Mouse (Mus musculus): ENCODE results near the gene Spint3. TPM values are rescaled to one million over a fixed set of nuclear protein-coding genes. Genes with fewer than 3 reads are reported as not detected.

Spint3 gene
- polyA plus RNA-seq, 1 experiment from 2014 or later, result not detected

DNA sequence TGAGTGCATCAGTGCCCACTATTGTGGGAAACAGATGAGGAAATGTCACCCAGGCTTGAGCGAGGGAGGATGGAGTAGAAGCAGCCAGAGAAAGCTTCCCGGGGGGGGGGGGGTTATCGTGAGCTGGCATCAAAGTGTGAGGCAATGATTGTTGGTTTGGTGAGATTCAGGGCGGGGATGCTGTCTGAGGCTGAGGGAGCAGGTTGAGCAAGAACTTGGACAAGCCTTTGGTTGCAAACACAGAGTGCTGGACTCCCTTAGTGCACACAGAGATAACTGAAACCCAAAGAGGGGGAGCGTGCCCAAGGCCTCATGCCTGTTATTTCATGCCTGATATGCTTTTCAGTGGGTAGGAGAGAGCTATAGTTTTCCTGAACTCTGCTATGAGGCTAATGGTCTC lies 5.8 kb downstream of the Spint3 start:
- Histone ChIP-seq H3K9me3 (no peaks in the 10 kb centered on the region), H3K9ac (replicated peaks) (no peak overlapping the region), H3K4me2 (replicated peaks) (no peak overlapping the region), H3K4me1 (peaks cover 11% of the 10 kb centered on the region), H3K4me3 (no peak overlapping the region), H3K36me3 (no peaks in the 10 kb centered on the region), H3K27ac (replicated peaks) (no peak overlapping the region), H3K27me3 (peaks cover 24% of the 10 kb centered on the region)
- ATAC-seq (ENCODE audit: low FRiP score, low read depth), result no peak
- 88% methylated on average over 5 of the region's 5 CpGs for WGBS

DNA sequence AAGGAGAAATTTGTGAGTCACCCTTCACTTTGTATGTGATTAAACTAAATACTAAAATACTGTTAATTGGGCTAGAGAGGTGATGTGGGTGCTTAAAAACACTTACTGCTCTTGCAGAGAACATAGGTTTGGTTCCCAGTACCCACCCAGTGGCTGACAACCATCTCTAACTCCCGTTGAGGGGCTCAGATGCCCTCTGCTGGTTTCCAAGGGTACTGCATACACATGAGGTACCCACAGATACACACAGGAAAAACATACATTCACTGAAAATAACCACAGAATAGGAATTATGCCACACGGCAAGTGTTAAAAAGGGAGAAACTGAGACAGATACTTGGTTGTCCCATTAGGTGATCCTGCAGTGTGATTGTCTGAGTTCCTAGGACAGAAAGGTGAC lies 6.3 kb downstream of the Spint3 start:
- no peaks in the 10 kb centered on the region for H3K9me3 ChIP-seq
- no peak overlapping the region for H3K4me3 ChIP-seq
- peaks cover 29% of the 10 kb centered on the region for H3K27me3 ChIP-seq
- no peak for ATAC-seq (ENCODE audit: low FRiP score, low read depth)
- H3K27ac ChIP-seq (replicated peaks), result no peak overlapping the region
- no peak overlapping the region for H3K9ac ChIP-seq (replicated peaks)
- WGBS, result 83% methylated on average over 2 of the region's 2 CpGs
- H3K36me3 ChIP-seq, result no peaks in the 10 kb centered on the region
- no peak overlapping the region for H3K4me2 ChIP-seq (replicated peaks)
- H3K4me1 ChIP-seq, result peaks cover 15% of the 10 kb centered on the region

DNA sequence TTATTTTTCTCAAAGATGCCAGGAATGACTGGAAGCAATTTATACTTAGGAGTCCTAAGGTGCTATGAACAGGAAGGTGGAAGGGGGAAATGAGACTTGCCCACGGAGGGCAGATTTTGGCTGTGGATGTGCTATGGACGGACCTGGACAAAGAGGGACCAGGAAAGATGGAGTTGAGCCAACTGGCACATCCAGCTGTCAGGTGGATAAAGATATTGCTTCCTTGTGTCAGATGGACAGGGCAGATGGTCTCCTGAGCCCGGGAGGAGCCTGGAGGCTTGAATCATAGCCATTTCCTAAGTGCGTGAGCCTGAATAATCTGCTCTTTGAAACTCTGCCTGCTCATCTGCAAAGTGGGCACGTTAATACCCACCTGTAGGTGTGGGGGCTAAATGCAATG lies 8.9 kb downstream of the Spint3 start:
- Histone ChIP-seq H3K4me3 (no peak overlapping the region), H3K36me3 (no peaks in the 10 kb centered on the region), H3K27ac (replicated peaks) (no peak overlapping the region), H3K4me1 (peaks cover 15% of the 10 kb centered on the region), H3K9ac (replicated peaks) (no peak overlapping the region), H3K9me3 (no peaks in the 10 kb centered on the region), H3K4me2 (replicated peaks) (no peak overlapping the region), H3K27me3 (peaks cover 42% of the 10 kb centered on the region)
- ATAC-seq (ENCODE audit: low FRiP score, low read depth), result no peak
- 77% methylated on average over 5 of the region's 5 CpGs for WGBS

DNA sequence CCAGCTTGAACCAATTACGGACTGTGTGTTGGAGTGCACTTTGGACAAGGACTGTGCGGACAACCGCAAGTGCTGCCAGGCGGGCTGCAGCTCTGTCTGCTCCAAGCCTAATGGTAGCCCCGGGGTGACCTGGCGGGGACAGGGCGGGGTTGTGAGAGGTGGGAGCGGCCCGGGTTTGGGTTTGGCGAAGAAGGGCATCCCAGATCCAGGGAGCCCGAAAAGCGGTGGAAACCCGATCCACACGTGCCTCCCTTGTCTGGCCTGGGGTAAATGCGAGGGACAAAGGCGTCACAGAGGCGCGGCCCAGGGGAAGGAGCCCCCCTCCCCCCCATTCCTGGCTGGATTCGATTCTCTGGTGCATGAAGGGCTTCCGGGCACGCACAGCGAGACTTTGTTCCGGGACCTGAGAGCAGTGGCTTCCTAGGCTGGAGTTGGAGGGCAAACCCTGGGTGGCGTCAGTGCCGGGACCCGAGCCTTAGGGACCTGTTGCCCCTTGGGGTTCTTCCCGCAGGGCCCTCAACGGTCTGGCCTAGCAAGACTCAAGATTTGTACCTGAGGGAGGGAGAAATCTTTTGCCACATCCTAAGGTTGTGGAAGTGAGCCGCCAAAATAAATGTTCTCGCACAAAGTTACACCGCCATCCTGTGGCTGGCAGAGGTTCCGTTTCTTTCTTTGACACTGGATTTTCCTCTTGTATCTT lies 9.8 kb downstream of the Spint3 start:
- H3K9me3 ChIP-seq, result no peaks in the 10 kb centered on the region
- peak; percentile 75 for ATAC-seq (ENCODE audit: low FRiP score, low read depth)
- peaks cover 15% of the 10 kb centered on the region for H3K4me1 ChIP-seq
- no peaks in the 10 kb centered on the region for H3K36me3 ChIP-seq
- no peak overlapping the region for H3K27ac ChIP-seq (replicated peaks)
- H3K27me3 ChIP-seq, result peaks cover 42% of the 10 kb centered on the region
- peak overlapping the region; percentile 88 for H3K4me2 ChIP-seq (replicated peaks)
- H3K9ac ChIP-seq (replicated peaks), result peak overlapping the region; percentile 65
- under 1% methylated on average over 31 of the region's 32 CpGs for WGBS
- H3K4me3 ChIP-seq, result peak overlapping the region; percentile 44

DNA sequence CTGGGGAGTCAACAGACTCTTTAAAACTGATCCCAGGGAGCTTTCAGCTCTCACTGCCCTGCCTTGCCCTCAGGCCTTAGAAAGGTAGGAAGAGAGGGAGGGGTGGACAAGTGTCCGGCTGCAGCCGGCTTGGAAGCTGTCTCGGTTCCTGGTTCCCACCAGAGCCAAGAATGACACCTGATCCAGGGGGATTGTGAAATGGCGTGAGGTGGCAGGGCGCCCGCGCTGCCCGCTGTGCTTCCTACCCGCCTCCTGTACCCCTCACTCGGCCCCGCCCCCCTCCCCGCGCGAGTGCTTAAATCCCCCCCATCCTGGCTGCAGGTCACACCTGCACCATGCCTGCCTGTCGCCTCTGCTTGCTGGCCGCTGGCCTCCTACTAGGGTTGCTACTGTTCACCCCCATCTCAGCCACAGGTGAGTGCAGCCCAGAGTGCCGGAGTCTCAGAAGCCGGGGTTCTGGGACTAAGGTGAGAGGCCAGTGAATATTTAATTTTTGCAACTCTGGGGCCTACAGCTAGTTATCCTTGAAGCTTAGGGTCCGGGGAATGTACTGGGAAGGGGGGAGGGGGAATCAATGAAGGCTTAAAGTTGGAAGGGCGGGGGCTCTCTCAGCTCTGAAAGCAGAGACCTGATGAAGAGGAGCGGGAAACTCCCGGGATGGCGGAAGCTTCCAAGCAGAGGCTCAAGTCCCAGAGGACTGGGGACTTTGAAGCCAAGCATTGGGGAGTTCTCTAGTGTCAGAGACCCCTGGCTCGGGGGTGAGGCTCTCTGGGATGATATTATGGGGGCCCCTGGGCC lies 10.7 kb downstream of the Spint3 start, which contains the start of gene Wfdc2:
TSS of gene Wfdc2 (plus strand) at position 23 of the 798 bp plus-strand sequence.
- H3K4me2 ChIP-seq (replicated peaks), result peak within 1 kb of the TSS; percentile 88
- H3K9ac ChIP-seq (replicated peaks), result peak within 1 kb of the TSS; percentile 65
- H3K36me3 ChIP-seq, result no peaks in the 10 kb centered on the region
- no peak for ATAC-seq (ENCODE audit: low FRiP score, low read depth)
- H3K27me3 ChIP-seq, result peaks cover 42% of the 10 kb centered on the region
- 1% methylated on average over 24 of the region's 24 CpGs for WGBS
- H3K4me3 ChIP-seq, result peak within 1 kb of the TSS; percentile 44
- H3K9me3 ChIP-seq, result no peaks in the 10 kb centered on the region
- no peak within 1 kb of the TSS for H3K27ac ChIP-seq (replicated peaks)
- peaks cover 15% of the 10 kb centered on the region for H3K4me1 ChIP-seq

DNA sequence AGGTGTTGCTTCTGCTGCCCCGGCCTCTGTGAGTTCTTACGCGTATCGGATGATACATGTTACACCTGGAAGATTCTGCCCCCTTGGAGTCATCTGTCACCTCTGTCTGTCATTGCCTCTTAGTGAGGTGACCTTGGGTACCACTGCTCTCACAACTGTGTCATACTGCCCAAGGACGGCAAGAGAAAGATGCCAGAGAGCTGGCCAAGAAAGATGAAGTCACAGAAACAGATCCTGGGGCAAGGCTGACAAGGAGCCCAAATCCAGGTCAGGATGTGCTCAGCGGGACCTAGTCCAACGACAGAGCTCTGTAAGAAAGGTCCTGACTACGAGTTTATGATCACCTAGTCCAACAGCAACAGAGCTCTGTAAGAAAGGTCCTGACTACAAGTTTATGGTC lies 13.2 kb downstream of the Spint3 start:
- 91% methylated on average over 8 of the region's 8 CpGs for WGBS
- no peaks in the 10 kb centered on the region for H3K36me3 ChIP-seq

DNA sequence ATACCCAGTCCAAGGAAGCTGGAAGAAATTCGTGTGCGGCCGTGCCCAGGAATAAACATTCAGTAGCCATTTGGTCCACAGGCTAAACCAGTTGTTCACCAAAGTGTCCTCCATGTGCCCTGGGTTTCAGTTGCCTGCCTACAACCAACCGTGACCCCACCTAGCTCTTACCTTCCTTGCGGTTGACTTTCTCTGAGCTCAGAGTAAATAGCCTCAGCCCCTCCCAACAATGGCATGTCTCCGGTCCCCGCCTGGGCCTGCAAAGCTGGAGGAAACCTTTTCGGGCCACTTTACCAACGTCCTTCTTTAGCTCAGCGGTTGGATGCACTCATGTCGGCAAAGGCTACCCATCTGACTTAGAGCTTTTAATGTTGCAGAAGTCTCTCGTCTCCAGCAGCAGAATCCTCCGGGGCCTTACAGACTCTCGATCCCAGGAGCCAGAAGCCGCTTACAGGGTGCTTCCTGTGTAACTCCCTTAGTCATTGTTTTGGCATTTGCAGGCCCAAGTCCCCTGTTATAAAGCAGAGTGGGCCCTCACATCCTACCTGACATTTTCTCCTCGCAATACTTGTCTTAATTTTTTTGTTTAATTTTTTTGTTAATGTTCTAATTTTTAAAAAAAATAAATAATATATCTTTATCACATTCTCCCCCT lies 14.1 kb downstream of the Spint3 start:
- H3K27me3 ChIP-seq, result peaks cover 33% of the 10 kb centered on the region
- no peak overlapping the region for H3K4me2 ChIP-seq (replicated peaks)
- no peak overlapping the region for H3K4me3 ChIP-seq
- H3K9me3 ChIP-seq, result no peaks in the 10 kb centered on the region
- no peak overlapping the region for H3K9ac ChIP-seq (replicated peaks)
- no peaks in the 10 kb centered on the region for H3K36me3 ChIP-seq
- WGBS, result 50% methylated on average over 16 of the region's 16 CpGs
- peaks cover 15% of the 10 kb centered on the region for H3K4me1 ChIP-seq
- no peak overlapping the region for H3K27ac ChIP-seq (replicated peaks)
- ATAC-seq (ENCODE audit: low FRiP score, low read depth), result no peak

More for the DNA sequence above, 13.2 kb downstream of the Spint3 start:
- Histone ChIP-seq H3K4me1 (peaks cover 15% of the 10 kb centered on the region), H3K27ac (replicated peaks) (no peak overlapping the region), H3K9me3 (no peaks in the 10 kb centered on the region), H3K4me3 (no peak overlapping the region), H3K9ac (replicated peaks) (no peak overlapping the region), H3K27me3 (peaks cover 42% of the 10 kb centered on the region), H3K4me2 (replicated peaks) (no peak overlapping the region)
- ATAC-seq (ENCODE audit: low FRiP score, low read depth), result no peak

DNA sequence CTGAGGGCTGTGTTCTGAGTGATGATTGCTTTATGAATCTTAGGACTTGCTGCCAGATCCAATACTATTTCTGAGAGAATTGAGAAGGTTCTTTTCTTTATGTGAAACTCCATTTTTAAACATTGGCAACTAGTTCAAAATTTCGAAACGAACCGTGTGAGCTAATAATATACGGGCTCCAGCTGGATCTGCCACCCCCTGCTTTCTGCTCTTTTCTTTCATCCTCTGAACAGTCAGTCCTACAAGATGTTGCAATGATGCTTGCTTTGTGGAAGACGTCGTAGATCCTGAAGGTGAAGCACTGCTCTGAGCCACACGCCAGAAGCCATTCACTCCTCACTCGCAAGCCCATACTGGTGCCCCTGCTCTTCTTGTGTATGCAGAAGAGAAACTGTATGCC lies 14.8 kb downstream of the Spint3 start:
- no peak overlapping the region for H3K27ac ChIP-seq (replicated peaks)

DNA sequence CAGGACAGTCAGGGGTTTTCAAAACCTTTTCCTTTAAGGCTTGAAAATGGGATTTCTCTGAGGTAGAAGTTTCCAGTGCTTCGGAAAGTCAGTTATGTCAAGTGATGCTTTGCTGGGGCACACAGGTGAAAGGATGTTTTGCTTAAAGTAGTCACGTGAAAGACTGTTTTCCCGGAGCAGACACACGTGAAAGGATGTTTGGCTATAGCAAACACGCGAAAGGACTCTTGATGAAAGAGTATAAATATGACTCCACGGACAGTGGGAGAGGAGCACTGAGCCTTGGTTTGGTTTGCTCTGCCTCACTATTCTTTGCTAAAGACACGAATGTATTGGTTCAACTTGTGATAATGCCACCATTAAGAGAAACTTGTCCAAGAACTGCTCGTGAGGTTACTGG lies 21.8 kb downstream of the Spint3 start:
- no peak overlapping the region for H3K9ac ChIP-seq (replicated peaks)
- ATAC-seq (ENCODE audit: low FRiP score, low read depth), result no peak
- 91% methylated on average over 9 of the region's 9 CpGs for WGBS

More for the DNA sequence above, 14.8 kb downstream of the Spint3 start:
- Histone ChIP-seq H3K4me3 (no peak overlapping the region), H3K27me3 (peaks cover 28% of the 10 kb centered on the region), H3K9me3 (no peaks in the 10 kb centered on the region), H3K36me3 (no peaks in the 10 kb centered on the region), H3K4me2 (replicated peaks) (no peak overlapping the region), H3K9ac (replicated peaks) (no peak overlapping the region), H3K4me1 (peaks cover 12% of the 10 kb centered on the region)
- ATAC-seq (ENCODE audit: low FRiP score, low read depth), result no peak
- WGBS, result 86% methylated on average over 8 of the region's 8 CpGs

DNA sequence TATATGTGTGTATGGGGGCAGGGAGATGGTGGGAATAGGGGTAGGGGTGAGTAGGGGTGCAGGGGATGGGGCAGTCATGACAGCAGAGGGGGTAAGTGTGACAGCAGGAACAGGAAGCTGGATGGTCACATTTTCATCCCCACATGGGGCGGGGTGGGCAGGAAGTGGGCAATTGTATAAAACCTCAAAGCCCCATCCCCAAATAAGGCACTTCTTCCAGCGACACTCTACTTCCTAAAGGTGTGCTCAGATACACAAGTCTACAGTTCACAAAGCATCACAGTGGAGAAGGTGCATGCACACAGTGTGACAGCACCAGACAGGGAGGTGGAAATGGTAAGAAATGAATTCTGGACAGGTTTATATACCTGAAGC lies 22.4 kb downstream of the Spint3 start:
- H3K4me2 ChIP-seq (replicated peaks), result no peak overlapping the region
- peaks cover 10% of the 10 kb centered on the region for H3K4me1 ChIP-seq
- no peak for ATAC-seq (ENCODE audit: low FRiP score, low read depth)
- no peaks in the 10 kb centered on the region for H3K36me3 ChIP-seq
- H3K27ac ChIP-seq (replicated peaks), result no peak overlapping the region
- 85% methylated on average over 2 of the region's 2 CpGs for WGBS
- H3K4me3 ChIP-seq, result no peak overlapping the region
- H3K9ac ChIP-seq (replicated peaks), result 0 out of 2 replicates have a peak overlapping the region, but pooled peaks have one; percentile 3
- H3K27me3 ChIP-seq, result 0 out of 2 replicates have a peak, but pooled peaks cover 6% of the 10 kb centered on the region
- no peaks in the 10 kb centered on the region for H3K9me3 ChIP-seq

More for the DNA sequence above, 21.8 kb downstream of the Spint3 start:
- Histone ChIP-seq H3K4me1 (peaks cover 10% of the 10 kb centered on the region), H3K9me3 (no peaks in the 10 kb centered on the region), H3K27ac (replicated peaks) (no peak overlapping the region), H3K4me2 (replicated peaks) (no peak overlapping the region), H3K27me3 (0 out of 2 replicates have a peak, but pooled peaks cover 6% of the 10 kb centered on the region), H3K4me3 (no peak overlapping the region), H3K36me3 (no peaks in the 10 kb centered on the region)

DNA sequence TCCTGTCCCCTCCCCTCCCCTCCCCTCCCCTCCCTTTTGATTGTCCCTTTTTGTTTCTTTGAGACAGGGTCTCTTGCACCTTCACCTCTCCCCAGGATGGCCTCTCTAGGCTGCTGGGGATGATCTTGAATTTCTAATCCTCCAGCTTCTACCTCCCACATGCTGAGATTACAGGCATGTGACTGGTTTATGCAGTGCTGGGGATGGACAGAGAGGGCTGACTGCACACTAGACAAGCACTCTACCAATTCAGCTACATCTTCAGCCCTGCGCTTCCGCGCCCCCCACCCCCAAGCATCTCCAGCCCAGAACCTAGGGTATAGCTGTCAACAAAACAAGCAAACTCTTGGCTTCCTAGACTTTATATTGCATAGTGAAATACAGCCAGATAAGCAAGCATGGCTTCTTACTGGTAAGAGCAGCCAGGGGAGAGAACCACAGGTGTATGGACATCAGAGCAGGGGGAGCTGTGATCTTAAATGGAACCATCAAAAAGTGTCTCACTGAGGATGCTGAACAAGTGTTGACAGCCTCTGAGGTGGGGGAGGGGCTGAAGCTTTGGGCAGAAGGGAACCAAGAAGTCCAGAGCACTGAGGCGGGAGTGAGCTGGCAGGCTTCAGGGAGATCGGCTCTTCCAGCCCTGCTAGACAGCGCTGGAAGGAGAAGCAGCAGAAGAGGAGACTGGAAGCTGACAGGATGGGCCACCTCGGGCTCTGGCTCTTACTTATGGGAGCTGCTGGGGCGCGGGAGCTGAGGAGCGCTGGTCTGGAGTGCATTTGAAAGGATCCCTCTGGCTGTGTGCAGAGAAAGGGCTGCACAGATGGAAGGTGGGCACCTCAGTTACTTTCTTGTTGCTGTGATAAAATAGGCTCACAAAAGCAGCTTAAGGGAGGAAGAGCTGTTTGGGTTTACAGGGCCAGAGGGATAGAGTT lies 23.0 kb downstream of the Spint3 start:
- Histone ChIP-seq H3K27me3 (0 out of 2 replicates have a peak, but pooled peaks cover 6% of the 10 kb centered on the region), H3K36me3 (no peaks in the 10 kb centered on the region), H3K4me1 (peaks cover 10% of the 10 kb centered on the region), H3K9me3 (no peaks in the 10 kb centered on the region), H3K9ac (replicated peaks) (0 out of 2 replicates have a peak overlapping the region, but pooled peaks have one; percentile 3), H3K27ac (replicated peaks) (no peak overlapping the region), H3K4me2 (replicated peaks) (peak overlapping the region; percentile 23), H3K4me3 (no peak overlapping the region)
- WGBS, result 13% methylated on average over 10 of the region's 10 CpGs
- ATAC-seq (ENCODE audit: low FRiP score, low read depth), result no peak
